Mouse (Mus musculus) forebrain, embryonic 16.5 days (tissue): ENCODE data around the gene Dpysl5. TPM values are rescaled to one million over a fixed set of nuclear protein-coding genes. Genes with fewer than 3 reads are reported as not detected.
"Not testable (repeated sequence)": the region's sequence is repeated elsewhere in the genome, so short reads cannot be mapped to it uniquely, and the experiment has no call there.

ENCODE experiments used
- ATAC-seq: fragments of 200-750 bp; cut with Nextera tagmentation; 2 replicates; pipeline ENCODE4 v1.8.0; 2017; ENCODE audit warnings: mild to moderate bottlenecking, moderate library complexity
- H3K27ac ChIP-seq: fragments of 300-500 bp; sonication (generic); 2 replicates; pipeline ENCODE4 v1.5.1; 2014; ENCODE audit warnings: low read length, control low read depth
- H3K27me3 ChIP-seq: fragments of 300-500 bp; sonication (generic); replicated peaks from 2 replicates; pipeline ENCODE4 v1.6.1; 2014; ENCODE audit warnings: low read length; ENCODE audit not compliant: control insufficient read depth, insufficient read depth
- H3K36me3 ChIP-seq: fragments of 300-500 bp; sonication (generic); 2 replicates; pipeline ENCODE4 v1.6.1; 2014; ENCODE audit not compliant: control insufficient read depth, insufficient read depth
- H3K4me1 ChIP-seq: fragments of 300-500 bp; sonication (generic); replicated peaks from 2 replicates; pipeline ENCODE4 v1.6.1; 2014; ENCODE audit warnings: low read length; ENCODE audit not compliant: control insufficient read depth, insufficient read depth
- H3K4me2 ChIP-seq: fragments of 300-500 bp; sonication (generic); 2 replicates; pipeline ENCODE4 v1.6.1; 2014; ENCODE audit warnings: mild to moderate bottlenecking, low read length, control low read depth
- H3K4me3 ChIP-seq: fragments of 300-500 bp; sonication (generic); replicated peaks from 2 replicates; pipeline ENCODE4 v1.5.1; 2014; ENCODE audit warnings: mild to moderate bottlenecking, low read length, control low read depth
- H3K9ac ChIP-seq: fragments of 300-500 bp; sonication (generic); replicated peaks from 2 replicates; pipeline ENCODE4 v1.6.1; 2014; ENCODE audit warnings: low read depth, low read length, control low read depth
- H3K9me3 ChIP-seq: fragments of 300-500 bp; sonication (generic); 2 replicates; pipeline ENCODE4 v1.6.1; 2016; ENCODE audit warnings: low read length; ENCODE audit not compliant: control insufficient read depth
- WGBS: fragments of 180-500 bp; shearing (Covaris S2); extraction: QIAGEN DNeasy Blood & Tissue Kit; methylation state at CpG from one replicate; pipeline ENCODE4 v1.1.7; 2014; 5-methylcytosine and 5-hydroxymethylcytosine counted together
- polyA plus RNA-seq: library from polyadenylated mRNA; unstranded; fragments of >200 nt; fragmentation: Nextera tagmentation; extraction: Ambion mirVana; gene quantifications from 2 replicates; pipeline ENCODE4 v1.2.1, GENCODE M21; 2015

The Dpysl5 gene
- polyA plus RNA-seq, 1 experiment from 2014 or later = 278 TPM

DNA sequence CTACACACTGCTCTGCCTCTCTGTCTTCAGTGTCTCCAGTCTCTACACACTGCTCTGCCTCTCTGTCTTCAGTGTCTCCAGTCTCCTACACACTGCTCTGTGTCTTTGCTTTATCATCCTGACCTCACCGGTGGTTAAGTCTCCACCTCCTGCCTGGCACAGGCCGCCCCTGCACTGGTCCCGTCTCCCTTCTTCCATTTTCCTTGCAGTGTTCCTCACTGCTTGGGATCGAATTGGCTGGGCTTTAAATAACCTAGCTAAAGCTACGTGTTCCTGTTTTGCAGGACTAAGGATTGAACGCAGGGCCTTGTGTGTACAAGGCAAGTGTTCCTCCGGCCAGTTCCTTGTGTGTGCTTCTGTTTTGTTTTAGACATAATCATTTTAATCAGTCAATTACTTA, 41.3 kb upstream of the Dpysl5 start:
- Histone ChIP-seq H3K9ac (no peak overlapping the region), H3K4me2 (no peak overlapping the region), H3K27me3 (no peaks in the 10 kb centered on the region), H3K4me1 (peaks cover 19% of the 10 kb centered on the region), H3K4me3 (no peak overlapping the region), H3K36me3 (no peaks in the 10 kb centered on the region), H3K27ac (no peak overlapping the region), H3K9me3 (no peaks in the 10 kb centered on the region)
- WGBS = 91% methylated on average over 7 of the region's 7 CpGs
- ATAC-seq = no peak

DNA sequence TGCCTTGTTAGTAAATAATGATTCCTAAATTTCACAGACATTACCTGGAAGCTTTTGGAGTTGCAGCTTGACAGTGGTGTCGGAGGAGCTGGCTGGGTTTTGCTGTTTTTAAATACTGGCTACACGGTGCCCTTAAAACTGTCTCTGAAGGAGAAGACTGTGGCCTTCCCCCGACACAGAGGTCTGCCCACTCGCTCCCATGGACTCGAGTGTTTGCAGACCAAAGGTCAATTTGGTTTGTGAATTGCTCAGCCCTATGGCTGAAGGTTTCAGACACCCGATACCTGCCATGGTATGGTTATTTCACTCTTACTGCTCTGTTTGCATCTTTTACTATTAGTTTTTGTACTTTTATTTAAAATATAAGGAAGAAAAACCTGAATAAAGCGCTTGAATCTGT, 37.4 kb upstream of the Dpysl5 start:
- Histone ChIP-seq H3K9ac (no peak overlapping the region), H3K36me3 (no peaks in the 10 kb centered on the region), H3K27me3 (no peaks in the 10 kb centered on the region), H3K4me1 (no peaks in the 10 kb centered on the region), H3K4me2 (no peak overlapping the region), H3K9me3 (no peaks in the 10 kb centered on the region), H3K4me3 (no peak overlapping the region), H3K27ac (no peak overlapping the region)
- 84% methylated on average over 7 of the region's 7 CpGs for WGBS
- ATAC-seq = no peak

DNA sequence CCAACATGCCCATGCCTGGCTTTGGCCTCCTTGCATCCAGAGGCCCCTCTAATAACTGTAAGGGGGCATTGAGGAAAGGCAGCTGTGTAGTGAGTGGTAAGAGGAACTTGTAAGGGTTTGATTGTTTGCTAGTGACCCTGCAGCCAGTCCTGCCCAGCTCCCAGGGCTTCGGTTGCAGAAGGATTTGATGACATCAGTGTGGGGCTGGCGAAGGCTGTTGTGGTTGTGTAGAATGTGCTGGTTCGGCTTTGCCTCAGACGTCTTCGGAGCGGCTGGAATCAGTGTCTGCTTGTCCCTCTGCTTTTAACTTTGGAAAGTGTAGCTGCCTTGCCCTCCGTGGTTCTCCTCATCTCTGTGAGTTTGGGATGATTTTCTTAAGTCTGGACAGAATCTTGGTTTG, 34.6 kb upstream of the Dpysl5 start:
- ATAC-seq = no peak
- no peaks in the 10 kb centered on the region for H3K36me3 ChIP-seq
- no peaks in the 10 kb centered on the region for H3K4me1 ChIP-seq
- no peak overlapping the region for H3K4me2 ChIP-seq
- H3K27ac ChIP-seq = no peak overlapping the region
- no peaks in the 10 kb centered on the region for H3K9me3 ChIP-seq
- no peak overlapping the region for H3K4me3 ChIP-seq
- no peak overlapping the region for H3K9ac ChIP-seq
- 83% methylated on average over 7 of the region's 7 CpGs for WGBS
- H3K27me3 ChIP-seq = no peaks in the 10 kb centered on the region

DNA sequence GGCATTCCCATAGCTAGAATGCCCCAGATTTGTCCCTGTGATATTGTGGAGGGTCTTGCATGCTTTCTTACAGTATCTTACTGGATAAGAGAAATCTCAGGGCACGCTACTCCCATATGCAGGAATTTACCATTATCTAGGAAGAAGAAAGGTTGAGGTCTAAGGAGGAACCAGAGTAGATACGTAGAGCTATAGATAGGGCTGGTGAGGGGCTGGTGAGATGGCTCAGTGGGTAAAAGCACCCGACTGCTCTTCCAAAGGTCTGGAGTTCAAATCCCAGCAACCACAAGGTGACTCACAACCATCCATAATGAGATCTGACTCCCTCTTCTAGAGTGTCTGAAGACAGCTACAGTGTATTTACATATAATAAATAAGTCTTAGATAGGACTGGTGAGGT, 33.3 kb upstream of the Dpysl5 start:
- H3K4me3 ChIP-seq, H3K9ac ChIP-seq, H3K27me3 ChIP-seq, H3K36me3 ChIP-seq, H3K9me3 ChIP-seq, H3K27ac ChIP-seq, H3K4me1 ChIP-seq, H3K4me2 ChIP-seq, ATAC-seq: not testable (repeated sequence)
- 96% methylated on average over 3 of the region's 3 CpGs for WGBS

DNA sequence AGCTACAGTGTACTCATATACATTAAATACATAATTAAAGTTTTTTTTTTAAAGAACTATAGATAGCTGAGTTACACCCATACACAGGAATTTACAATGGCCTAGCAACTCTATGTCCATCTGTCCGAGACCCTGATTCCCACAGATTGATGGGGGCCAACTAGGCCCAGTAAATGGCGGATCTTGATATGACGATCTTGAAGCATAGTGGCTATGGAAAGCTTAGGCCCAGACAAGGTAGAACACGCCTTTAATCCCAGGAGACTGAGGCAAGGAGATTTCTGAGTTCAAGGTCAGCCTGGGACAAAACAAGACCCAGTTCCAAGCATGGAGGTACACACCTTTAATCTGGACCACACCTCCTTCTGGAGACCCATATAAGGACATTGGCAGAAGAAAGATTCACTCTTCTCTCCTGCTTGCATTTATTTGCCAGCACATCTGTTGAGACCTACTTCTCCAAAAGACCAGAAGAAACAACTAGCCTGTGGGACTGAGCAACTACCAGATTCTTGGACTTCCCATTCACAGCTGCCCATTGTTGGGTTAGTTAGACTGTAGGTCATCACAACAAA, 32.6 kb upstream of the Dpysl5 start:
- Histone ChIP-seq H3K4me1 (no peaks in the 10 kb centered on the region), H3K9me3 (no peaks in the 10 kb centered on the region), H3K4me2 (no peak overlapping the region), H3K27ac (no peak overlapping the region), H3K4me3 (no peak overlapping the region), H3K27me3 (no peaks in the 10 kb centered on the region), H3K36me3 (no peaks in the 10 kb centered on the region), H3K9ac (no peak overlapping the region)
- ATAC-seq = no peak
- 94% methylated on average over 4 of the region's 4 CpGs for WGBS

DNA sequence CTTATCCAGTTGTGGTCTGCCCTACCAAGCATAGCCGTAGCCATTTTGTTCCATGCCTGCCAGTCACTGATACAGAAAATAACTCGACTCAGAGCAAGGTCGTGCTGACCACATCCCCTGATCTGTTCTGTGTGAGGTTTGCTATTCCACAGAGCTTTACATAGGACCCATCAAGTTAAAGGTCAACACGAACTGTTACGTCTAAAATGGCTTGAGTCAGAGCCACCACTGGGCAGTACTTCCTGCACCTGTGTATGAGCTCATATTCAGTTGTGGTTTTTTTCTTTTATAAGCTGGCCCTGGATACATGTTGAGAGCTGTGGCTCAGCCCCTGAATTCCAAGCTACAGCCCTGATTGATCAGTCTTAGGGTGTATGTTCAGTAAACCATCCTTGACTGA, 31.8 kb upstream of the Dpysl5 start:
- no peaks in the 10 kb centered on the region for H3K36me3 ChIP-seq
- no peak overlapping the region for H3K9ac ChIP-seq
- H3K4me1 ChIP-seq = no peaks in the 10 kb centered on the region
- H3K27me3 ChIP-seq = no peaks in the 10 kb centered on the region
- H3K4me3 ChIP-seq = no peak overlapping the region
- H3K9me3 ChIP-seq = no peaks in the 10 kb centered on the region
- H3K4me2 ChIP-seq = no peak overlapping the region
- 87% methylated on average over 5 of the region's 5 CpGs for WGBS
- no peak for ATAC-seq
- H3K27ac ChIP-seq = no peak overlapping the region

DNA sequence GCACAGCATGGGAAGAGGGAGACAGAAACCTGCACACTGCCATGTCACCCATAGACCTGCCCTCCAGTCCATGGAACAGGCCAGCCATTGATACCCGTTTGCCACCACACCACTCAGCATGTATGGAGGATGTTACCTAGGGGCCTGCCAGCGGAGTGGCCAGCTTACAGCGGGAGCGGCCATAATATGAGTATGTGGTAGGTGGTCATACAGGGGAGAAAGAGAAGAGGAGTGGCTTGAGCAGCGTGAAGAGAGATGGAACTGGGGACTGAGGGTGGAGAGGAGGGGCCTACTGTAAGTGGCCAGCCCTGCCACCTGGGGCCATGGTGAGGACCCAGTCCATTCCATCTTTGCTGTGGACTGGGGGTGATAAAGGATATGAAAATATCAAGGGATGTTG, 29.4 kb upstream of the Dpysl5 start:
- no peaks in the 10 kb centered on the region for H3K36me3 ChIP-seq
- H3K27me3 ChIP-seq = no peaks in the 10 kb centered on the region
- no peaks in the 10 kb centered on the region for H3K4me1 ChIP-seq
- no peak for ATAC-seq
- no peak overlapping the region for H3K4me2 ChIP-seq
- H3K9me3 ChIP-seq = no peaks in the 10 kb centered on the region
- H3K27ac ChIP-seq = no peak overlapping the region
- H3K9ac ChIP-seq = no peak overlapping the region
- 91% methylated on average over 5 of the region's 5 CpGs for WGBS
- H3K4me3 ChIP-seq = no peak overlapping the region

DNA sequence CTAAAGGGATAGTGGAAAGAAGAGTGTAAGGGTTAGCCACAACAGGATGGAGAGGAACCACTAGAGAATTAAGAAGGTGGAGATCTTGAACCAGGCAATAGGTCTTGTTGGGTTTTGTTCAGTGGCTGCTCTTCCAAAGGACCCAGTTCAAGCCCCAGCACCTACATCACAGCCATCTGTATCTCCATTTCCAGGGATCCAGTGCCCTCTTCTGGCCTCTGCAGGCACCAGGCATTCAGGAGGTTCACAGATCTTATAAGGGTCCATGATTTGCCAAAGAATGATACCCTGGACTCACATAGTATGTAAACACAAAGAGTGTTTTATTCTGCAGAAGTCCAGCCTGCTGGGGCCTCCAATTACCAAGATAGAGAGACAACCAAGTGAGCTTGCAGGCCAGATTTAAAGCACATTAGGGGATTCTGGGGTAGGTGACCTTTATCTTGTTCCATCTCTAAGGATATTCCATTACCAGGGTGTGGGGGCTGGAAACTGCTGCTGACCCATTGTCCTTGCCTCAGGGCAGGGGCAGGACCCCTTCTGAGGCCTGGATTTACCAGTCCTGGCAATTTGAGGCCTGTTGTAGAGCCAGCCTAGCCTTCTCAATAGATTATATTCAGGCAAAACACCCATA, 28.3 kb upstream of the Dpysl5 start:
- no peak for ATAC-seq
- H3K4me2 ChIP-seq = no peak overlapping the region
- no peak overlapping the region for H3K9ac ChIP-seq
- no peaks in the 10 kb centered on the region for H3K36me3 ChIP-seq
- H3K27ac ChIP-seq = no peak overlapping the region
- no peaks in the 10 kb centered on the region for H3K9me3 ChIP-seq
- H3K27me3 ChIP-seq = no peaks in the 10 kb centered on the region
- no peaks in the 10 kb centered on the region for H3K4me1 ChIP-seq
- H3K4me3 ChIP-seq = no peak overlapping the region

DNA sequence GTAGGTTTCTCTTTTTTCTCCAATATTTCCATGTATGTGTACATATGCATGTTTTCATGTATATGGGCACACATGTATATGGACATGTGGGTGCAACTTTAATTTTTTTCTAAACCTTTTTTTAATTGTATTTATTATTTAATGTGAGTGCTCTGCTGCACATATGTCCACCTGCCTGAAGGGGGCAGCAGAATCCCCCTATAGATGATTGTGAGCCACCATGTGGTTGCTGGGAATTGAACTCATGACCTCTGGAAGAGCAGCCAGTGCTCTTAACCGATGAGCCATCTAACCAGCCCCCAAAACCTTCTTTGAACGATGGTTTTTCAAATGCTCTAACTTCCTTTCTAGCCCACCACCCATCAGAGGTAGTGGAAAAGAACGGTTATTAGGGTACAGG, 27.4 kb upstream of the Dpysl5 start:
- no peaks in the 10 kb centered on the region for H3K36me3 ChIP-seq
- no peak overlapping the region for H3K4me3 ChIP-seq
- H3K4me1 ChIP-seq = no peaks in the 10 kb centered on the region
- H3K9me3 ChIP-seq = no peaks in the 10 kb centered on the region
- no peaks in the 10 kb centered on the region for H3K27me3 ChIP-seq
- H3K4me2 ChIP-seq = no peak overlapping the region
- no peak overlapping the region for H3K9ac ChIP-seq
- no peak for ATAC-seq
- H3K27ac ChIP-seq = no peak overlapping the region
- 82% methylated on average over 3 of the region's 3 CpGs for WGBS

DNA sequence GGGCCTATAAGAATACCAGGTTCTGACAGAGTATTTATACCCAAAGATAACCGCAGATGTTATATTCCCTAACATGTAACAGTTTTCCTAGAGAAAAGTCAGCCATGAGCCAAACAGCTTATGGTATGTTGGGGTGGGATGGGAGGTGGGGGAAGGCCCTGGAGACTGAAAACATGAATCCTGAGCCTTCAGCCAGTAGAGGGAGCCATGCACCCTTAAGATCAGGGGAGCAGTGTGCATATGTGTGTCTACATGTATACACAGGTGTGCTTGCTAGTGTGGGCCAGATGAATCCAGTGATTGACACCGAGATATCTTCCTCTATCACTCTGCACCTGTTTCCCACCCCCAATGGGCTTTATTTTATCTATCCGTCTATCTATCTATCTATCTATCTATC, 24.6 kb upstream of the Dpysl5 start:
- Histone ChIP-seq H3K4me1 (no peaks in the 10 kb centered on the region), H3K36me3 (no peaks in the 10 kb centered on the region), H3K9me3 (no peaks in the 10 kb centered on the region), H3K4me2 (no peak overlapping the region), H3K27me3 (no peaks in the 10 kb centered on the region), H3K27ac (no peak overlapping the region), H3K9ac (no peak overlapping the region), H3K4me3 (no peak overlapping the region)
- 72% methylated on average over 3 of the region's 3 CpGs for WGBS
- ATAC-seq = no peak
